Mouse (Mus musculus): ENCODE measurements around the gene Lpcat3.

Lpcat3 gene

DNA sequence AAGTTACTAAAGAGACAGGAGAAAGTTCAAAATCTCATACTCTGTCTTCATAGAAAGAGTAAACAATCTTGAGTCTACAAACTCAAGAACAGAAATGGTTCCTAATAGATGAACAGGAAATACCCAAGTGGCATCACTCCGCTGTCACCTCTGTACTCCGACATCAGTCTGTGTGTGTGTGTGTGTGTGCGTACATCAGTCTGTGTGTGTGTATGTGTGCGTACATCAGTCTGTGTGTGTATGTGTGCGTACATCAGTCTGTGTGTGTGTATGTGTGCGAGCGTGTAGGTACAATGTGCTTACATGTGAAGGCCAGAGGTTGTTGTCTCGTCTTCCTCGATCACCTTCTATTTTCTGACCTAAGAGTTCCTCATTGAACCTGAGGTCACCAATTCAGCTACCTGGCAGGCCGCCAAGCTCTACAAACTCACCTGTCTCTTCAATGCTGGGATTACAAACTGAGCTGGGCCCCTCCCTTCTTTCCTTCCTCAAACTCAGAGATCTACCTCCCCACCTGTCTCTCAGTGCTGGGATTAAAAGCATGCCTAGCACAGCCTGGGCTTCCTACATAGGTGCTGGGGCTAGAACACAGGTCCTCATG is 45.6 kb downstream of the Lpcat3 start:
- no peak for DNase-seq

GRCm38 (mm10) chr6:124711824-124712782 is 49.3 kb downstream of the Lpcat3 start, which contains the start of the genes Emg1 and Phb2:
Gene Emg1 (minus strand): TSS chr6:124712178.
Gene Phb2 (plus strand): TSS chr6:124712336.
- peak; percentile 99 for DNase-seq

DNA sequence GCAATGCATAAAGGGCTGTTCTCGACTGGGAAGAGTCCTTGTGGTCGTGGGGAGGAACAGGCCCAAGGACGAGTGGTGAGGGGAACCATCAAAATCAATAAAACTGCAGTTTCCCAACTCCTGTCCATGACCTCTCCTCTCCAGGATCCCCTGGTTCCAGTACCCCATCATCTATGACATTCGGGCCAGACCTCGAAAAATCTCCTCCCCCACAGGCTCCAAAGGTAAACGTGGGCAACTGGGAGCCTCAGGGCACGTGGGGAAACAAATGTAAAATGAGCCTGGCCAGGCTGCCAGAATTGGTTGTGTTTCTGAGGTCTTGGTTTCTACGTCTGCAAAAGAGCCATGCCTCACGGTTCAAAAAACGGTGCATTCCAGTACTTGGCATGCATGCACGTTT is 50.1 kb downstream of the Lpcat3 start:
- DNase-seq: no peak

DNA sequence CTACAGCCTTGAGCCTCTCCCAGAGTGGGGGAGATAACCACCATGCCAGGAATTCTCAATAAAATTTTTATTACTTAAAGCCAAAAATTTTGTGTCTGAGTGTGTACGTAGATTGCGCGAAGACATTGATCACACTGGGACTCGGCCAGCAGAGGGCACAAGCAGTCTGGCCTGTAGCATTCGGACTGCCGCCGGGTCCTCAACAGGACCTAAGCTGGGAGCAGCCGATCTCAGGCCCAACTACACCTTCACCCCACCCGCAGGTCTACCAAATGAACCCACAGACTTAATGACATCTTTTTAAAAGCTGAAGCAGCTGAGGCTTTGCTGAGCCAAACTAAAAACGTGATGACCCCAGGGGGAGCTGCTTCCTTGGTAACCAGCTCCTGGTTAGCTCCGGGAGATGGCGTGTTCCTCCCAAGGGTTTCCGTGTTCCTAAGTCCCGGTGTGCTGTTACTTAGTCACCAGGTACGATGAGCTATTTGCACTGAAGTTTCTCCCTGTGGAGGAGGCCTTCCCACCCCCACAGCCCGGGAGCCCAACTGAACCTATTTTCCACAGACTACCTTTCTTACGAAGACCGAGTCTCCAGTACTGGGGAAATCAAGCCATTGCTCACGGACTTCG is 54.1 kb downstream of the Lpcat3 start:
- DNase-seq: peak; percentile 62

DNA sequence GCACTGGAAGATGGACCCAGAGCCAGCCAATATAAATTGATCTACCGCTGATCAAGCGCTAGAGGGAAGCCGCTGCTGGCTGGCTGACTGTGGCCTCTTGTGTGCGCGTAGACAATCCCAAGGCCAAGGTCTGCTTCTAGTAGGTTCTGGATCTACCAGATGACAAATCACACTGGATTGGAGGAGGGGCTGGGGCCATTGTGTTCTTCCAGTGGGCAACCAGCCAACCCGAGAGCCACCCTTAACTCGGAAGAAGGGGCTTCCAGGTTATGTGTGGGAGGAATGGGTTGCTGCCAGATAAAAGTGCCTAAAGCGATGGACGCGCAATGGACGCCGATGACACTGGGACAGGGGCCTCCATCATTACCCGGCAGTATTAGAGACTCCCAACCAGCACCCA is 55.1 kb downstream of the Lpcat3 start:
- DNase-seq: no peak

- DNase-seq: peak; percentile 87
These were observed 55.9 kb downstream of the Lpcat3 start for GRCm38 (mm10) chr6:124718703-124719102.

DNA sequence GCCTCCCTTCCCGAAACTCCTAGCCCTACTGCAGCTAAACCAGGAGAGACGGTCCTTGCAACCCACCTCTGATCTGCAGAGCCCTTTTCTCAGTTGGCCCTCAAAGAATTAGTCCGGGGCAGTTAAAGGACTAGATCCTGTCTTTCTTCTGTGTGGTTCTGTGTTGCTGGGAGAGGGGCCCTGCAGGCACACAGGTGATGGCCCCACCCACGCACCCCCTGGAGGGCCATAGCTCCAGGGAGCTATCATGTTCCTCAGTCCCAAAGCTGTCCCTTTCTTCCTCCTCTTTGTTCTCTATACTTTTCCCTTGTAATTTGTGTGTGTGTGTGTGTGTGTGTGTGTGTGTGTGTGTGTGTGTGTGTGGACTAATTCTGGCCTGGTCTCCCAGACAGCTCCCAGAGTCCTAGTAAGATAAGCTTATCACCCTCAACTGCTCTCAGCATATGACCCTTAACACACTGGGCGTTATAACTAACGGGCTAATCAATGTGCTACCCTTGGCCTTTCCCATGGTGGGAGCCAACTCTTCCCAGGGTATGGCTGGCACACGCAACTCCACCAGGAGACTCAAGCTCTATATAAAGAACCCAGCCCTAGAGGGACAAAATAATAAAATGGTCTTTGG is 56.6 kb downstream of the Lpcat3 start:
- no peak for DNase-seq

GRCm38 (mm10) chr6:124720904-124721303 is 58.1 kb downstream of the Lpcat3 start:
- DNase-seq: no peak

DNA sequence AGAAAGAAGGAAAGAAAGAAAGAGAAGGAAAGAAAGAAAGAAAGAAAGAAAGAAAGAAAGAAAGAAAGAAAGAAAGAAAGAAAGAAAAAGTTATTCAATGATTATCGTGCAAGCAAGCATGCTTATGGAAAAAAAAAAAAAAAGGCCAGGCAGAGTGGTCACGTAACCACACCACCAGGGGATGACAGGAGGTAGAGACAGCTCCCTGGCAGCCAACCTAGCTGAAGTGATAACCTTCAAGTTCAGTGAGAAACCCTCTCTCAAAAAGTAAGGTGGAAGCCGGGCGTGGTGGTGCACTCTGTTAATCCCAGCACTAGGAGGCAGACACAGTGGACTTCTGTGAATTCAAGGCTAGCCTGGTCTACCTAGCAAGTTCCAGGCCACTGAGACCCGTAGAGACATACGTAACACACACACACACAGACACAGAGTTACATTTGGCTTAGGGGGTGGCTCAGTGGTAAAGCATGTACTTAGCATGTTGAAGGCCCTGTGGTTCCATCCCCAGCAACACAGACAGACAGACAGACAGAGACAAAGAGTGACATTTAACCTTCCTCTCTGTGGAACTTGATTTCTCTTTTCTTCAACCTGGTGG is 60.1 kb downstream of the Lpcat3 start:
- no peak for DNase-seq

- DNase-seq: no peak
These were observed 60.7 kb downstream of the Lpcat3 start for GRCm38 (mm10) chr6:124723541-124723940.

GRCm38 (mm10) chr6:124724472-124724871 is 61.6 kb downstream of the Lpcat3 start:
- no peak for DNase-seq

- DNase-seq: no peak
These were observed 65.8 kb downstream of the Lpcat3 start for GRCm38 (mm10) chr6:124728621-124729020.

DNA sequence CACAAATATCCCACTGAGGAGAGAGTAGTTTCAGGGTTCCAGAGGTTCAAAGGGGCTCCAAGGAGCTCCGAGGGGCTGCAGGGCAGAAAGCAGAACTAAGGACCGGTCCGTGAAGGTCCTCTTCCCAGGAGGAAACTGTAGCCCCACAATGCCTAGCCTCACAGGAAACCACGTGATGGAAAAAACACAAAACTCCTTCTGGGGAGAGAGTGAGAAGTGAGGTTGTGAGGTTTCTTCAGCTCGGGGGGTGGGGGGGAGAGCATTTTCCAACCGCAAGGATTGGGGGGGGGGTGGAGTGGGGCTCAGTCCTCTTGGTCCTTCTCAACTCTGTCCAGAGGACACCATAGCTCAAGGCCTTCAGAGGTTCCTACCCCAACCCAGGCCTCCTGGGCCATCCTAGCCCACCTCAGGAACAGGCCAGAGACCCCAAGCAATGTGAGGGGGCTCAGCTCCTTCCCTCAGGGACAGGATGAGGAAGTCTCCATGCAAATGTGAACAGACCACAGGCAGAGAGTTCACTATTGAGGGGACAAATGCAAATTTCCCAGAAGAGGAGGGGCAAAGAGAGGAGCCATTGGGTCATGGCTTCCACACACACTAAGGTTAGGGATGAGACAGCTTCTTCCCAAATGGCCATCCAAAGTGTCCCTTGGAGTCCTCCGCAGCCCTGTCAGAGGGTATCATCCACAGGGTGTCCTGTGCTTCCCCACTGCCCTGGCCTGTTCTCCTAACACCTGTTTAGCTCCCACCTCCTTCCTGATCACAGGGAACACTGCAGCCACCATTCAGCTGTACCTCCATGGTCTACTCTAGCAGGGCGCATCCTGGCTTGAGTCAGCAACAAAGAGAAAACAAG is 67.3 kb downstream of the Lpcat3 start:
- DNase-seq: no peak

GRCm38 (mm10) chr6:124731038-124731437 is 68.2 kb downstream of the Lpcat3 start:
- no peak for DNase-seq

DNA sequence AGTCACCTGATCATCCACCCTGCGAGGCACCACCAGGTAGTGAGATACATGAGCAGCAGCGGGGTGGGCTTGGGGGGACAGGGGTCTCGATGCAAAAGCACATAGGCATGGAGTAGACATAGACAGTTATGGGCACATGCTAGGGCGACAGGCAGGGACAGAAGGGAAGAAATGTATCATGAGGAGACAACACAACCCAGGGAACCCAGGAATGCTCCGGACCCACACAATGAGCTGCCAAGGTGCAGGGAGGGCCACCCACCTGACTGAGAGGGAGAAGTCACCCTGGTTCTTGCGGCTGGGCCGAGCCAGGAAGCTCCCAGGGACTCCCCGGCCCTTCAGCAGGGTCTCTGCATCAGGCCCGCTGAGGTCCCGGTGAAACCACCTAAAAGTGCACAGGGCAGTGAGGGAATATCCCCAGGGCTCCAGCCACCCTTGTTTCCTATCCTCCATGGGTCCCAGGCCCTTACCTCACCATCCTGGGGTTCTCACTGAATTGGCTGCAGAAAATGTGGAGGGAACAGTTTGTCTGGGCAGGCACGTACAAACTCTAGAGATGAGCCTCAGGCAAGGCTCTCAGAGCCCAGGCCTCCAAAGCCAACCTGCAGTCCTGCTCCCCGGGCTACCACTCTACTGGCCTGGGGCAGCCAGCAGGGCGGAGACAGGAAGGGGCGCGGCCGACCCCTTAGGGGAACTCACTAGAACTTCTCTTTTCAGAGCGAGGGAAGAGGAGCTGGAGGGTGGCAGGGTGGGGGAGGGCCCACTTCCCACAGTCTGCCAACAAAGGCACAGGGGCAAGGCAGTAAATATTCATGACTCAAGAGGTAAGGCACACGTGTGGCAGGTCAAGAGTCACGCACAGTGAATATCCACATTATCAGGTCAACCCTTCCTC is 69.9 kb downstream of the Lpcat3 start:
- DNase-seq: peak; percentile 63

GRCm38 (mm10) chr6:124734417-124734816 is 71.6 kb downstream of the Lpcat3 start:
- no peak for DNase-seq

GRCm38 (mm10) chr6:124737040-124737439 is 74.2 kb downstream of the Lpcat3 start:
- DNase-seq: no peak

DNA sequence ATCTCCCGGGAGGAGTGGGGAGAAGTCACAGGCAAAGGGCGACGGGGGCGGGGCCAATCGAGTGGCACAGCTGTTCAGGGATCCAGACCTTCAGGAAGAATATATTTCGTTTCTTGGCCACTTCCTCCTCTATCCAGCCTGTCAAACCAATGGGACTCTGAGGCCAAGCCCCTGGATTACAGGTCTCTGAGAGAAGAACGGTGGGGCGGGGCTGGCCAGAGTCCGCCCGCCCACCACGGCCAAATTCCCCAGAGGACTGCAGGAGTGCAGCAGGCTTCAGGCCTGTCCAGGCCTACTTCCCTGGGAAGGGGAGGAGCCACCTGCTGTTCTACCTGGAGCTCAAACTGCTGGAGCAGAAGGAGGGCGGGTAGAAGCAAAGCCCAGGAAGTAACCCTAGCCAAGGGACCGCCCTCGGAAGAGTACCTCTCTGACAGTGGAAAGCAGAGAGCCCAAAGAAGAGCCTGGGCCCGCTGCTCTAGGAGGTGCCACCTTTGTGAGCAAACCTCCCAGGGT is 75.7 kb downstream of the Lpcat3 start, which contains the start of gene Ptpn6:
Ptpn6 (minus strand) TSS at position 204 of the 513 bp plus-strand sequence.
- peak; percentile 86 for DNase-seq

- no peak for DNase-seq
These were observed 76.5 kb downstream of the Lpcat3 start for GRCm38 (mm10) chr6:124739231-124739796.
